Mouse (Mus musculus): ENCODE results near the gene Abi3.

- TF ChIP-seq GATA1 (IDR thresholded peaks at IDR 0.05; ENCODE audit: borderline replicate concordance, low read length) (no peak), FLI1 (IDR thresholded peaks at IDR 0.05; ENCODE audit: low read length) (no peak)
Measured at GRCm38 (mm10) chr11:95836433-95836832, 5.8 kb downstream of the Abi3 start.
